Mouse (Mus musculus): ENCODE results near the gene Abcc2. TPM values are rescaled to one million over a fixed set of nuclear protein-coding genes. Genes with fewer than 3 reads are reported as not detected.
A peak's percentile ranks its signal among the peaks of the same experiment; 100 is the strongest.

The Abcc2 gene
- polyA plus RNA-seq, 1 experiment from 2014 or later: 37.7 TPM

- H3K4me1 ChIP-seq (ENCODE audit: insufficient read depth): peaks cover 9% of the 10 kb centered on the region
- TF ChIP-seq CTCF (IDR thresholded peaks at IDR 0.05; ENCODE audit: low read depth) (no peak), EP300 (IDR thresholded peaks at IDR 0.05; ENCODE audit: low read depth) (no peak)
- H3K4me2 ChIP-seq (ENCODE audit: low read depth, low read length): no peak overlapping the region
Measured at GRCm38 (mm10) chr19:43875996-43876395, 94.0 kb downstream of the Abcc2 start.

GRCm38 (mm10) chr19:43877364-43877763 is 95.4 kb downstream of the Abcc2 start:
- no peak overlapping the region for H3K27ac ChIP-seq (ENCODE audit: low read depth)
- H3K9ac ChIP-seq (replicated peaks): no peak overlapping the region
- ATAC-seq (no peak), DNase-seq (no peak)
- H3K27me3 ChIP-seq (ENCODE audit: insufficient read depth, low read length): peaks cover 3% of the 10 kb centered on the region; the same call in 1 of the 2 replicates
- TF ChIP-seq EP300 (IDR thresholded peaks at IDR 0.05; ENCODE audit: low read depth): no peak
- TF ChIP-seq CTCF (IDR thresholded peaks at IDR 0.05; ENCODE audit: low read depth): no peak
- no peak overlapping the region for H3K4me2 ChIP-seq (ENCODE audit: low read depth, low read length)
- peaks cover 7% of the 10 kb centered on the region for H3K36me3 ChIP-seq (replicated peaks; ENCODE audit: insufficient read depth, low read length)
- H3K4me1 ChIP-seq (ENCODE audit: insufficient read depth): peaks cover 9% of the 10 kb centered on the region
- WGBS (ENCODE audit: insufficient replicate concordance): 82% methylated on average over 8 of the region's 8 CpGs
- no peaks in the 10 kb centered on the region for H3K9me3 ChIP-seq (ENCODE audit: low read length)
- H3K4me3 ChIP-seq (ENCODE audit: low read depth, low read length): no peak overlapping the region

More at GRCm38 (mm10) chr19:43875996-43876395, 94.0 kb downstream of the Abcc2 start:
- DNase-seq (no peak), ATAC-seq (no peak)
- Histone ChIP-seq H3K9ac (replicated peaks) (no peak overlapping the region), H3K27me3 (ENCODE audit: insufficient read depth, low read length) (peaks cover 3% of the 10 kb centered on the region; the same call in 1 of the 2 replicates), H3K4me3 (ENCODE audit: low read depth, low read length) (no peak overlapping the region), H3K9me3 (ENCODE audit: low read length) (no peaks in the 10 kb centered on the region), H3K27ac (ENCODE audit: low read depth) (no peak overlapping the region), H3K36me3 (replicated peaks; ENCODE audit: insufficient read depth, low read length) (peaks cover 10% of the 10 kb centered on the region)
- 74% methylated on average over 2 of the region's 2 CpGs for WGBS (ENCODE audit: insufficient replicate concordance)

GRCm38 (mm10) chr19:43878111-43879092 is 96.4 kb downstream of the Abcc2 start:
- TF ChIP-seq CTCF (IDR thresholded peaks at IDR 0.05; ENCODE audit: low read depth) (no peak), EP300 (IDR thresholded peaks at IDR 0.05; ENCODE audit: low read depth) (no peak)
- Histone ChIP-seq H3K9ac (replicated peaks) (no peak overlapping the region), H3K36me3 (replicated peaks; ENCODE audit: insufficient read depth, low read length) (no peaks in the 10 kb centered on the region), H3K9me3 (ENCODE audit: low read length) (no peaks in the 10 kb centered on the region), H3K4me2 (ENCODE audit: low read depth, low read length) (peak overlapping the region; percentile 75; the same call in 1 of the 2 replicates), H3K27ac (ENCODE audit: low read depth) (no peak overlapping the region), H3K4me1 (ENCODE audit: insufficient read depth) (peaks cover 9% of the 10 kb centered on the region), H3K27me3 (ENCODE audit: insufficient read depth, low read length) (peaks cover 3% of the 10 kb centered on the region; the same call in 1 of the 2 replicates), H3K4me3 (ENCODE audit: low read depth, low read length) (0 out of 2 replicates have a peak overlapping the region, but pooled peaks have one; percentile 48)
- no peak for DNase-seq
- ATAC-seq: no peak
- 36% methylated on average over 17 of the region's 17 CpGs for WGBS (ENCODE audit: insufficient replicate concordance)

GRCm38 (mm10) chr19:43879401-43880212 is 97.6 kb downstream of the Abcc2 start:
- DNase-seq: peak; percentile 60
- peaks cover 12% of the 10 kb centered on the region for H3K4me1 ChIP-seq (ENCODE audit: insufficient read depth)

GRCm38 (mm10) chr19:43880420-43880819 is 98.4 kb downstream of the Abcc2 start:
- Histone ChIP-seq H3K27ac (ENCODE audit: low read depth) (no peak overlapping the region), H3K9me3 (ENCODE audit: low read length) (no peaks in the 10 kb centered on the region), H3K4me1 (ENCODE audit: insufficient read depth) (peaks cover 20% of the 10 kb centered on the region), H3K9ac (replicated peaks) (no peak overlapping the region), H3K4me2 (ENCODE audit: low read depth, low read length) (no peak overlapping the region; the same call in 1 of the 2 replicates), H3K4me3 (ENCODE audit: low read depth, low read length) (no peak overlapping the region), H3K36me3 (replicated peaks; ENCODE audit: insufficient read depth, low read length) (no peaks in the 10 kb centered on the region), H3K27me3 (ENCODE audit: insufficient read depth, low read length) (peaks cover 3% of the 10 kb centered on the region; the same call in 1 of the 2 replicates)
- no peak for TF ChIP-seq EP300 (IDR thresholded peaks at IDR 0.05; ENCODE audit: low read depth)
- no peak for TF ChIP-seq CTCF (IDR thresholded peaks at IDR 0.05; ENCODE audit: low read depth)
- no peak for DNase-seq
- 54% methylated on average over 3 of the region's 3 CpGs for WGBS (ENCODE audit: insufficient replicate concordance)
- ATAC-seq: no peak

More at GRCm38 (mm10) chr19:43879401-43880212, 97.6 kb downstream of the Abcc2 start:
- ATAC-seq: peak; percentile 73
- Histone ChIP-seq H3K4me2 (ENCODE audit: low read depth, low read length) (peak overlapping the region; percentile 75), H3K9ac (replicated peaks) (peak overlapping the region; percentile 61), H3K27ac (ENCODE audit: low read depth) (peak overlapping the region; percentile 50), H3K36me3 (replicated peaks; ENCODE audit: insufficient read depth, low read length) (no peaks in the 10 kb centered on the region), H3K27me3 (ENCODE audit: insufficient read depth, low read length) (peaks cover 3% of the 10 kb centered on the region; the same call in 1 of the 2 replicates), H3K4me3 (ENCODE audit: low read depth, low read length) (peak overlapping the region; percentile 48), H3K9me3 (ENCODE audit: low read length) (no peaks in the 10 kb centered on the region)
- 4% methylated on average over 41 of the region's 41 CpGs for WGBS (ENCODE audit: insufficient replicate concordance)
- no peak for TF ChIP-seq EP300 (IDR thresholded peaks at IDR 0.05; ENCODE audit: low read depth)
- TF ChIP-seq CTCF (IDR thresholded peaks at IDR 0.05; ENCODE audit: low read depth): peak; percentile 27; the same call in 1 of the 2 replicates

Data from liver, postnatal 0 days (tissue).